Mouse (Mus musculus) lung, embryonic 15.5 days (tissue): Measurements from ENCODE around the gene Eml2. TPM values are rescaled to one million over a fixed set of nuclear protein-coding genes. Genes with fewer than 3 reads are reported as not detected.

Experiments
- ATAC-seq: fragments of 200-750 bp; cut with Nextera tagmentation; 2 replicates; pipeline ENCODE4 v1.8.0; 2017; ENCODE audit warnings: moderate number of reproducible peaks, borderline replicate concordance; ENCODE audit not compliant: low FRiP score, low TSS enrichment; ENCODE audit errors: extremely low read depth
- H3K27ac ChIP-seq: fragments of 300-500 bp; sonication (generic); 2 replicates; pipeline ENCODE4 v1.5.1; 2015; ENCODE audit warnings: moderate library complexity, mild to moderate bottlenecking, inconsistent platforms
- H3K27me3 ChIP-seq: fragments of 300-500 bp; sonication (generic); 2 replicates; pipeline ENCODE4 v1.6.1; 2015; ENCODE audit warnings: inconsistent platforms
- H3K36me3 ChIP-seq: fragments of 300-500 bp; sonication (generic); 2 replicates; pipeline ENCODE4 v1.6.1; 2015; ENCODE audit warnings: inconsistent platforms
- H3K4me1 ChIP-seq: fragments of 300-500 bp; sonication (generic); 2 replicates; pipeline ENCODE4 v1.6.1; 2015; ENCODE audit warnings: inconsistent platforms
- H3K4me2 ChIP-seq: fragments of 300-500 bp; sonication (generic); 2 replicates; pipeline ENCODE4 v1.6.1; 2015; ENCODE audit warnings: inconsistent platforms, mild to moderate bottlenecking, moderate library complexity
- H3K4me3 ChIP-seq: fragments of 300-500 bp; sonication (generic); 2 replicates; pipeline ENCODE4 v1.5.1; 2015; ENCODE audit warnings: mild to moderate bottlenecking, inconsistent platforms
- H3K9ac ChIP-seq: fragments of 300-500 bp; sonication (generic); 2 replicates; pipeline ENCODE4 v1.6.1; 2015; ENCODE audit warnings: inconsistent platforms
- H3K9me3 ChIP-seq: fragments of 300-500 bp; sonication (generic); 2 replicates; pipeline ENCODE4 v1.6.1; 2016; ENCODE audit warnings: inconsistent platforms
- WGBS: fragments of 180-500 bp; shearing (Covaris S2); methylation state at CpG from one replicate; pipeline ENCODE4 v1.1.7; 2015; 5-methylcytosine and 5-hydroxymethylcytosine counted together
- polyA plus RNA-seq: library from polyadenylated mRNA; unstranded; fragments of >200 nt; fragmentation: Nextera tagmentation; extraction: Ambion mirVana; gene quantifications from 2 replicates; pipeline ENCODE4 v1.2.1, GENCODE M21; 2015

Eml2 gene
- polyA plus RNA-seq, 1 experiment from 2014 or later: 12.2 TPM

- Histone ChIP-seq H3K4me3 (no peak overlapping the region), H3K27ac (no peak overlapping the region), H3K36me3 (no peaks in the 10 kb centered on the region), H3K27me3 (peaks cover 34% of the 10 kb centered on the region), H3K4me2 (peak overlapping the region; percentile 37), H3K4me1 (peaks cover 38% of the 10 kb centered on the region), H3K9me3 (no peaks in the 10 kb centered on the region), H3K9ac (no peak overlapping the region)
- whole genome bisulfite sequencing: 3% methylated on average over 13 of the region's 13 CpGs
- ATAC-seq: no peak
These were observed 11.2 kb upstream of the Eml2 start for GRCm38 (mm10) chr7:19164978-19165377.

GRCm38 (mm10) chr7:19165656-19166423 lies 10.4 kb upstream of the Eml2 start, which contains the start of gene Gipr:
Gene Gipr (minus strand): TSS chr7:19166127.
- 9% methylated on average over 14 of the region's 14 CpGs for WGBS
- Histone ChIP-seq H3K27me3 (peaks cover 26% of the 10 kb centered on the region), H3K36me3 (no peaks in the 10 kb centered on the region), H3K4me3 (no peak within 1 kb of the TSS), H3K4me1 (peaks cover 34% of the 10 kb centered on the region), H3K9ac (0 out of 2 replicates have a peak within 1 kb of the TSS, but pooled peaks have one; percentile 1), H3K9me3 (no peaks in the 10 kb centered on the region), H3K27ac (no peak within 1 kb of the TSS; the same call in 1 of the 2 replicates), H3K4me2 (peak within 1 kb of the TSS; percentile 37)
- peak; percentile 50; the same call in 1 of the 2 replicates for ATAC-seq

- Histone ChIP-seq H3K36me3 (no peaks in the 10 kb centered on the region), H3K9me3 (no peaks in the 10 kb centered on the region), H3K4me1 (peaks cover 37% of the 10 kb centered on the region), H3K27ac (no peak overlapping the region), H3K4me3 (no peak overlapping the region), H3K4me2 (no peak overlapping the region), H3K27me3 (peaks cover 24% of the 10 kb centered on the region), H3K9ac (no peak overlapping the region)
- WGBS: 88% methylated on average over 3 of the region's 3 CpGs
- no peak for ATAC-seq
These were observed 9.2 kb upstream of the Eml2 start for GRCm38 (mm10) chr7:19166990-19167389.

GRCm38 (mm10) chr7:19169506-19169905 lies 6.7 kb upstream of the Eml2 start:
- no peak for ATAC-seq
- WGBS: 66% methylated on average over 10 of the region's 10 CpGs
- no peak overlapping the region for H3K9ac ChIP-seq

GRCm38 (mm10) chr7:19170142-19170541 lies 6.1 kb upstream of the Eml2 start:
- peak; percentile 71 for ATAC-seq
- peaks cover 34% of the 10 kb centered on the region for H3K4me1 ChIP-seq
- H3K9ac ChIP-seq: no peak overlapping the region
- WGBS: 32% methylated on average over 8 of the region's 8 CpGs
- H3K27me3 ChIP-seq: peaks cover 18% of the 10 kb centered on the region
- H3K4me3 ChIP-seq: no peak overlapping the region
- H3K9me3 ChIP-seq: no peaks in the 10 kb centered on the region
- no peak overlapping the region for H3K4me2 ChIP-seq
- H3K27ac ChIP-seq: peak overlapping the region; percentile 54
- no peaks in the 10 kb centered on the region for H3K36me3 ChIP-seq

More at GRCm38 (mm10) chr7:19169506-19169905, 6.7 kb upstream of the Eml2 start:
- no peak overlapping the region for H3K27ac ChIP-seq
- H3K27me3 ChIP-seq: peaks cover 19% of the 10 kb centered on the region
- no peak overlapping the region for H3K4me2 ChIP-seq
- no peaks in the 10 kb centered on the region for H3K36me3 ChIP-seq
- H3K9me3 ChIP-seq: no peaks in the 10 kb centered on the region
- H3K4me1 ChIP-seq: peaks cover 41% of the 10 kb centered on the region
- H3K4me3 ChIP-seq: no peak overlapping the region

GRCm38 (mm10) chr7:19171831-19172230 lies 4.4 kb upstream of the Eml2 start:
- H3K27me3 ChIP-seq: peaks cover 28% of the 10 kb centered on the region
- no peak overlapping the region for H3K4me3 ChIP-seq
- H3K4me1 ChIP-seq: peaks cover 23% of the 10 kb centered on the region
- H3K36me3 ChIP-seq: no peaks in the 10 kb centered on the region
- no peak overlapping the region for H3K9ac ChIP-seq
- ATAC-seq: no peak
- H3K4me2 ChIP-seq: no peak overlapping the region
- H3K27ac ChIP-seq: peak overlapping the region; percentile 49; the same call in 1 of the 2 replicates
- WGBS: 49% methylated on average over 8 of the region's 8 CpGs
- H3K9me3 ChIP-seq: no peaks in the 10 kb centered on the region

- H3K4me1 ChIP-seq: peaks cover 24% of the 10 kb centered on the region
- peaks cover 38% of the 10 kb centered on the region for H3K27me3 ChIP-seq
- peak overlapping the region; percentile 56 for H3K4me2 ChIP-seq
- H3K36me3 ChIP-seq: no peaks in the 10 kb centered on the region
- no peaks in the 10 kb centered on the region for H3K9me3 ChIP-seq
- WGBS: 3% methylated on average over 17 of the region's 17 CpGs
- H3K9ac ChIP-seq: no peak overlapping the region
- ATAC-seq: peak; percentile 59
- H3K27ac ChIP-seq: 0 out of 2 replicates have a peak overlapping the region, but pooled peaks have one; percentile 8
- H3K4me3 ChIP-seq: peak overlapping the region; percentile 29
These were observed 3.3 kb upstream of the Eml2 start for GRCm38 (mm10) chr7:19172874-19173273.

- H3K9ac ChIP-seq: no peak overlapping the region
- peaks cover 68% of the 10 kb centered on the region for H3K27me3 ChIP-seq
- no peak overlapping the region for H3K4me3 ChIP-seq
- peak overlapping the region; percentile 14; the same call in 1 of the 2 replicates for H3K4me2 ChIP-seq
- no peak overlapping the region for H3K27ac ChIP-seq
- peaks cover 47% of the 10 kb centered on the region for H3K4me1 ChIP-seq
- WGBS: 3% methylated on average over 21 of the region's 21 CpGs
- H3K9me3 ChIP-seq: no peaks in the 10 kb centered on the region
- H3K36me3 ChIP-seq: no peaks in the 10 kb centered on the region
- ATAC-seq: no peak
These were observed 311 bp downstream of the Eml2 start for GRCm38 (mm10) chr7:19176516-19176947.

GRCm38 (mm10) chr7:19177216-19177615 lies 995 bp downstream of the Eml2 start:
- no peak overlapping the region for H3K4me2 ChIP-seq
- peaks cover 49% of the 10 kb centered on the region for H3K4me1 ChIP-seq
- H3K9me3 ChIP-seq: no peaks in the 10 kb centered on the region
- no peaks in the 10 kb centered on the region for H3K36me3 ChIP-seq
- H3K9ac ChIP-seq: no peak overlapping the region
- H3K27me3 ChIP-seq: peaks cover 68% of the 10 kb centered on the region
- WGBS: 69% methylated on average over 7 of the region's 7 CpGs
- no peak overlapping the region for H3K27ac ChIP-seq
- ATAC-seq: no peak
- no peak overlapping the region for H3K4me3 ChIP-seq

- H3K4me3 ChIP-seq: no peak overlapping the region
- H3K4me1 ChIP-seq: peaks cover 44% of the 10 kb centered on the region
- H3K9ac ChIP-seq: no peak overlapping the region
- H3K27ac ChIP-seq: no peak overlapping the region
- peaks cover 68% of the 10 kb centered on the region for H3K27me3 ChIP-seq
- 0 out of 2 replicates have a peak overlapping the region, but pooled peaks have one; percentile 50 for H3K4me2 ChIP-seq
- H3K36me3 ChIP-seq: no peaks in the 10 kb centered on the region
- no peak for ATAC-seq
- 7% methylated on average over 18 of the region's 18 CpGs for WGBS
- no peaks in the 10 kb centered on the region for H3K9me3 ChIP-seq
These were observed 1.8 kb downstream of the Eml2 start for GRCm38 (mm10) chr7:19178035-19178434.

GRCm38 (mm10) chr7:19178443-19179092 lies 2.3 kb downstream of the Eml2 start:
- Histone ChIP-seq H3K4me3 (peak overlapping the region; percentile 19), H3K9me3 (no peaks in the 10 kb centered on the region), H3K9ac (no peak overlapping the region), H3K27ac (no peak overlapping the region), H3K36me3 (no peaks in the 10 kb centered on the region), H3K4me1 (peaks cover 39% of the 10 kb centered on the region), H3K27me3 (peaks cover 66% of the 10 kb centered on the region), H3K4me2 (peak overlapping the region; percentile 50)
- 7% methylated on average over 27 of the region's 27 CpGs for WGBS
- no peak for ATAC-seq

- no peak overlapping the region for H3K9ac ChIP-seq
- H3K4me3 ChIP-seq: peak overlapping the region; percentile 19
- WGBS: under 1% methylated on average over 25 of the region's 32 CpGs
- no peak overlapping the region for H3K27ac ChIP-seq
- peaks cover 39% of the 10 kb centered on the region for H3K4me1 ChIP-seq
- H3K27me3 ChIP-seq: peaks cover 63% of the 10 kb centered on the region
- H3K36me3 ChIP-seq: no peaks in the 10 kb centered on the region
- no peaks in the 10 kb centered on the region for H3K9me3 ChIP-seq
- peak overlapping the region; percentile 50 for H3K4me2 ChIP-seq
- 0 out of 2 replicates have a peak, but pooled peaks have one; percentile 15 for ATAC-seq
These were observed 3.0 kb downstream of the Eml2 start for GRCm38 (mm10) chr7:19179173-19179572.
